In the genomic region with DNA sequence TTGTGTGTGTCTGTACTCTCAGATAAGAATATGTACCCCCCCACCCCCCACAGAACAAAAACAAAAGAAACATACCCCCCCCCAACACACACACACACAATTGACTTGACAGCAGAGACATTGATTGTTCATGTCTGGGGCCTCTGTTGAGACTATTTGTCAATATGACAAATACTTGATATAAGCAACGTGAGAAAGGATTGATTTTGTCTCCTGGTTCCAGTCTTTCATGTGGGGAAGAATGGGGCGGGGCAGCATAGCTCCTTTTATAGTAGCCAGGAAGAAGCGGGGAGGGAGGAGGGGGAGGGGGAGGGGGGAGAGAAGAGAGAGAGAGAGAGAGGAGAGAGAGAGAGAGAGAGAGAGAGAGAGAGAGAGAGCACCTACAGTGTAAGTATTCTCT, we compare ENCODE assay signal across 24 mouse cellular contexts.
"Had no signal": no experiment of that assay in that cellular context is flagged by ENCODE, and none has a peak within 500 bp of the region (broad histone marks: within the 10 kb centered on the region; RNA-seq: fewer than 3 reads in every experiment).

No protein-coding gene starts in this region.

- H3K4me1 ChIP-seq: limb, embryonic 15.5 days had no signal

- DNase-seq: gastrocnemius, adult 2 months; gastrocnemius, postnatal 10 days; gastrocnemius, postnatal 25 days; heart, adult 18-20 months; heart, postnatal 10 days; heart, postnatal 4 days; kidney, adult 18-20 months; kidney, adult 8-10 months; kidney, postnatal 14 days; kidney, postnatal 36 days; layer of hippocampus, adult 9-11 months; layer of hippocampus, postnatal 36 days; left cerebral cortex, postnatal 4 days had no signal

- H3K9me3 ChIP-seq: heart, embryonic 10.5 days; heart, embryonic 12.5 days; intestine, embryonic 15.5 days; limb, embryonic 15.5 days; liver, embryonic 12.5 days had no signal

- H3K4me2 ChIP-seq: heart, embryonic 12.5 days; hindbrain, embryonic 12.5 days; hindbrain, embryonic 14.5 days; intestine, embryonic 15.5 days; limb, embryonic 13.5 days; limb, embryonic 15.5 days; liver, embryonic 12.5 days had no signal

- H3K4me3 ChIP-seq: gastrocnemius, adult 2 months; heart, embryonic 10.5 days; heart, embryonic 12.5 days; hindbrain, embryonic 10.5 days; hindbrain, embryonic 12.5 days; intestine, embryonic 15.5 days; limb, embryonic 13.5 days; limb, embryonic 15.5 days; liver, embryonic 12.5 days had no signal

- H3K27ac ChIP-seq: gastrocnemius, adult 2 months; heart, embryonic 10.5 days; hindbrain, embryonic 10.5 days; hindbrain, embryonic 12.5 days; hindbrain, embryonic 14.5 days; intestine, embryonic 15.5 days; limb, embryonic 13.5 days; limb, embryonic 15.5 days; liver, embryonic 12.5 days had no signal

- ATAC-seq: hindbrain, embryonic 16.5 days; intestine, embryonic 15.5 days; intestine, postnatal 0 days; liver, embryonic 12.5 days had no signal

- H3K27me3 ChIP-seq: hindbrain, embryonic 12.5 days; intestine, embryonic 15.5 days; limb, embryonic 13.5 days; limb, embryonic 15.5 days; liver, embryonic 12.5 days had no signal

- H3K9ac ChIP-seq: heart, embryonic 12.5 days; hindbrain, embryonic 12.5 days; hindbrain, embryonic 14.5 days; intestine, embryonic 15.5 days; limb, embryonic 13.5 days; limb, embryonic 15.5 days; liver, embryonic 12.5 days had no signal
